Mouse (Mus musculus) gastrocnemius, postnatal 10 days (tissue): ENCODE measurements around the gene Ggta1. TPM values are rescaled to one million over a fixed set of nuclear protein-coding genes. Genes with fewer than 3 reads are reported as not detected.

Source experiments
- DNase-seq: peaks from one replicate; pipeline ENCODE4 v3.0.0; 2021; ENCODE audit warnings: mixed read lengths
- total RNA-seq, 2 experiments: library from RNA; stranded (reverse); gene quantifications; 2 replicates each; pipeline ENCODE4 v1.2.3; 2021

The Ggta1 gene
- total RNA-seq, 2 experiments from 2014 or later = 13.2 to 17.0 TPM

GRCm38 (mm10) chr2:35440480-35440879 is 22.6 kb downstream of the Ggta1 start:
- DNase-seq = no peak

DNA sequence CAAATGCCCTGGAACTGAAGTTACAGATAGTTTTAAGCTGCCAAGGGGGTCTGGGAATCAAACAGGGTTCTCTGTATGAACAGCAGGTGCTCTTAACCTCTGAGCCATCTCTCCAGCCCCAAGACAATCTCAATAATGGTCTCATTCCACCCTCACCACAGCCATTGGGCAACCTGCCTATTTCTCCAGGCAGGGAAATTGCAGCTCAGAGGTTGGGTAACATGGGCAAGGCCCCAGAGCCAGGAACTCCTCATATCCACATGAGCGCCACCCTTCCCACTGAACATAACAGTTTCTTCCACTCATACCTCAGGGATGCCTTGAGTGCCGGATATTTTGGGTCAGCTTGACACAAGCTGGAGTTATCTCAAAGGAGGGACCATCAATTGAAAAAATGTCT is 25.2 kb downstream of the Ggta1 start:
- no peak for DNase-seq

DNA sequence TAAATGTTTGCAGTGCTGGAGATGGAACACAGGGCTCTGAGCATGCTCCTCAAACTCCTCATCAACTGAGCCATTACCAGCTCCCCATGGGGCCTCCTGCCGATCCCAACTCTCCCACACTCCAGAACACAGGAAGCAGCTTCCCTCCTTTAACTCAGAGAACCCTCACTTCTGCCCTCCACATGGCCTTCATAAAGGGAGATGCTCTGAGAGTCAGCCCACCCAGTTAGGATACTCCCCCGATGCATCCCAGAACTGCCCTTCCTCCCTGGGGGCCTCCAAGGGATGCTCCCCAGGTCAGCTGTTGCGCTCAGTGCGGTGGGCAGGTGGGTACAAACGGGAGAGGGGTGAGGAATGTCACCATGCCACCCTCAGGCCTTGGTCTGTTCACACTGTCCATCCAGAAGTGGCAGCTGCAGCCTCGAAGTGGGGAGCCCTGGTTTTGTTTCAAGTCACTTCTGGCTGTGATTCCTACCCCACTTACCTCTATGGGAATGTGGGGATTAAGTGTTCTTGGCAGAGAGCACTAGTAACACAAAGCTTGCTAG is 28.4 kb downstream of the Ggta1 start:
- DNase-seq = no peak

GRCm38 (mm10) chr2:35433428-35433827 is 29.6 kb downstream of the Ggta1 start:
- no peak for DNase-seq

GRCm38 (mm10) chr2:35432472-35432871 is 30.6 kb downstream of the Ggta1 start:
- no peak for DNase-seq

DNA sequence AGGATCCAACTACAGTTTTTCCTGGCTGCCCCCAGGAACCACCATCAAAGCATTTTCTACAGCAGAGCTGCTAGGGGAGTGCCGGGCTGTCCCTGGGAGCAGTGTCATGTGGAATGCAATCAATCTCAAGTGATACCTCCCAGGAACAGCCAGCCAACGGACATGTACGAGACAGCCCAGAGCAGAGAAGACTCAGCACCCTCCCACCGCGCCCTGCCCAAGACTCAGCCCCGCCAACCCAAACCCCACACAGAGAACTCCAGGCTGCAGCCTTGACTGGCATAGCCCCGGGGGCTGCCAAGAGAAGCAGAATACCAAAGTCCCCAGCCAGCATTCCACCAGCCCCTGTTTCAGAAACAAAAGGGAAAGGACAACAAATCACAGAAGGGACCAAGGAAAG is 31.0 kb downstream of the Ggta1 start:
- peak; percentile 23 for DNase-seq

GRCm38 (mm10) chr2:35430806-35431205 is 32.2 kb downstream of the Ggta1 start:
- no peak for DNase-seq

- no peak for DNase-seq
Observed at GRCm38 (mm10) chr2:35428615-35429300, 34.3 kb downstream of the Ggta1 start.

DNA sequence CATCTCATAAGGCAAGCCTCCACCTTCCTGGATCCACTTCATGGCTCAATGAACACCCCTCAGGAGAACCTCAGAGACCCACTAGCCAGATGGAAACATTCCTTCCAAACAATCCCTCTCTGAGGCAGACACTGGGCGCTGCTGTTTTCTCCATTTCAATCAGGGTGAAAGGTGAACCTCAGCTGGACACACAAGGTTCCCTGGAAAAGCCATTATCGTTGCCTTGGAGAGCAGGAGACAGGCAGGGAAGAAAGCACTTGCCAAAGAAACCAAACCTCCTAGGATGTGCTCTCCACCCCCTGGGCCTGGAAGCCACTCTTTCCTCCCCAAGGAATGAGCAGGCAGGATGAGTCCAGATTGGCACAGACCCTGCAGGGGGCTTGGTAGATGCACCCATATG is 35.5 kb downstream of the Ggta1 start:
- no peak for DNase-seq

- DNase-seq = no peak
Observed at GRCm38 (mm10) chr2:35423711-35424339, 39.2 kb downstream of the Ggta1 start.

- DNase-seq = no peak
Observed at GRCm38 (mm10) chr2:35422384-35422783, 40.6 kb downstream of the Ggta1 start.

DNA sequence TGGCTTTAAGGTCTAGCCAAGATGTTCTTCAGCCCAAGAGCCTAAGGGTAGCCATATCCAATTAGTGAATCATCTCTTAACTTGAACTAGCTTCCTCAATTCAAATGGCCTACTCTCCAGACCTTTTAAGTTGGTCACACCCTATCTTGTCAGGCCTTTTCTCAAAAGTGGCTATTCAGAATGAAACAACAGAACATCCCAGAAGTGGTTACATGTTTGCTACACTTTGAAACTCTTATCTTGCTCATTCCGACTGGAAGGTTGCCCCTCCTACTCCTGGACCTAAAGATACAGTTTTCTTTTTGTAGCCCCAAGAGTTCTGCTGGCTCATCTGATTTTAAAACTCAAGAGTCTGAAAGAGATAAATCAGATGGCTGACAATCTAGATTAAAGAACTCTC is 42.4 kb downstream of the Ggta1 start:
- DNase-seq = no peak

DNA sequence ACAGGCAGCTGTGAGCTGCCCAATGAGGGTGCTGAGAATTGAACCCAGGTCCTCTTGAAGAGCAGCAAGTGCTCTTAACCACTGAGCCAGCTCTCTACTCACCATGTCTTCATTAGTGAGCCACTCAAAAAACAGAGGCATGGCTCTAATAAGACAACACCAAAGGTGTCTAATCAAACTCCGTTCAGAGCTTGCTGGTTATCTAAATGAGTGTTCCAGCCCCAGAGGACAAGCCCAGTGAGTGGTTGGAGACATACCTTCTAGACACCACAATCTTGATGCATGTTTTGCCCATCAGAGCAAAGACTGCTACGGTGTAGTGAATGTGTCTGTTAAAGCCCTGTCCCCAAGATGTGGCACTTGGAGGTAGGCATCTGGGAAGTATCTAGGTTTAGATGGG is 43.4 kb downstream of the Ggta1 start:
- DNase-seq = no peak

- DNase-seq = no peak
Observed at GRCm38 (mm10) chr2:35419243-35419642, 43.8 kb downstream of the Ggta1 start.

DNA sequence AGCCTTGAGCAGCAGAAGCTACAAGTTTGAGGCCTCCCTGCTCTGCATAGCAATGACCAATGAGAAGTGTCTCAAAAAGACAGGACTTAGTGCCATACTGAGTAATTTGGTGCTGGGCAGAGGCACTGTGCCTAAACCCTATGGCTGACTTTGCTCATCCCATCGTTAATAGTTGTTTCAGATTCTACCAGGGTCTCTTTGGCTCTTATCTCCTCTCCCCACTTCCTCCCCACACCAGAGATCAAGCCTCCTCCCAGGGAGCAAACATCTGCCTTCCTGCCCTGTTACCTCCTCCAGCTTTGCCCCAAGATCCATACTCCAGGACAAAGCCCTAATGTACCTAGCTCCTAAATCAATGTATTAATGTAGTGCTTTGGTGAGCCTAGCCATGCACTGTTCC is 45.8 kb downstream of the Ggta1 start:
- DNase-seq = no peak

- no peak for DNase-seq
Observed at GRCm38 (mm10) chr2:35416473-35416872, 46.6 kb downstream of the Ggta1 start.

DNA sequence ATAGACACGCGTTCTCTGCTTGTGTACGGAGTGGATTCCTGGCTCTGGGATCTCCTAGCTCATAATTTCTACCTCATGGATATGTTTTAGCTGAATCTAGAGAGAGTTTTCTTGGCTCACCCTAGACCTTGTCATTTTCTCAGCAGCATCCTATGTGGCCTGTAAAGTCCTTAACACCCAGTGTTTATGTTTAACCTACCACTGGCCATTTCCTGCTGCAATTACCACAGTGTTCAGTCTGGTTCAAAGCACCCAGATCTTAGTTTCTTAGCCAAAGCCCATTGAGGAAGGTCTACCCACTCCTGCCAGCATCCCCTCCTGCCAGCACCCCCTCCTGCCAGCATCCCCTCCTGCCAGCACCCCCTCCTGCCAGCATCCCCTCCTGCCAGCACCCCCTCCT is 50.2 kb downstream of the Ggta1 start:
- DNase-seq = no peak

- DNase-seq = no peak
Observed at GRCm38 (mm10) chr2:35412246-35412645, 50.8 kb downstream of the Ggta1 start.

DNA sequence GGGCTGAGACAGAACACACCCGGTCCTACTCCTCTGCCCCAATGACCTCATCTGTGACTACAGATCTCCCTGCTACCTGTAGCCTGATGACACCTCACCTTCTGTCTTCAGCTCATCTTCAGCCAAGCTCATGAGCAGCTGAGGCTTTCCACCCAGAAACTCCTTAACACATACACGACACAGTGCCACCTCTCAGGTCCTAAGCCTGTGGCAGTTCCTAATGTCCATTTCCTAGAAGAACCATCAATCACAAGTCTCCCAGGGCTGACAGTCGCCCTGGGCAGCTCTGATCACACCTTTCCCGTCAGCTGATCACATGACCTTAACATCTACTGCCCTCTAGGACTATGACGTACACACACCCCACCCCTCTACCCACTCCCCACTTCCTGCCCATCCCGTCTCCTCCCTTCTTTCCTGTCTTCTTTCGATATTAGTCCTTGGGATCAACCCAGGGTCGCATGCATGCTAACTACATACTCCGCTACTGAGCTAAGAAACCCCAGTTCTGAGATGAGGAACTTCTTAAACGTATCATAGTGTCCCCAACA is 51.3 kb downstream of the Ggta1 start:
- no peak for DNase-seq

DNA sequence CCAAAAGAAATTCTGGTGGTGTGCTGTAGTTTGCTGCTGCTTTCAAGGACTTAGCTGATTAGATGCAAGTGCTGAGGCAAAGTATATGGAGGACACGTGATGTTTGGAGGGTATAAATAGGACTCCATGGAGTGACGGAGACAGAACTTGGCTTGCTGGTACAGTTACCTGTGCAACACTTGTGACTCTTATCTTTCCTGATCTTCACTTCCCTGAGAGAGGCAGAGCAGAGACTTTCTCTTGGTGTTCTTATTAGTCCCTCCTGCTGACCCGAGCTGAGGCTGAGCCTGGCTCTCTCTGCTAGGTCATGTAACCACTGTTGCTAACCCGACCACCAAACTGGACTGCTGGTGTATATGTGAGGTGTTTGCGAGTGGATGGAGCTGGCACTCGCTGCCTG is 53.6 kb downstream of the Ggta1 start:
- DNase-seq = no peak

DNA sequence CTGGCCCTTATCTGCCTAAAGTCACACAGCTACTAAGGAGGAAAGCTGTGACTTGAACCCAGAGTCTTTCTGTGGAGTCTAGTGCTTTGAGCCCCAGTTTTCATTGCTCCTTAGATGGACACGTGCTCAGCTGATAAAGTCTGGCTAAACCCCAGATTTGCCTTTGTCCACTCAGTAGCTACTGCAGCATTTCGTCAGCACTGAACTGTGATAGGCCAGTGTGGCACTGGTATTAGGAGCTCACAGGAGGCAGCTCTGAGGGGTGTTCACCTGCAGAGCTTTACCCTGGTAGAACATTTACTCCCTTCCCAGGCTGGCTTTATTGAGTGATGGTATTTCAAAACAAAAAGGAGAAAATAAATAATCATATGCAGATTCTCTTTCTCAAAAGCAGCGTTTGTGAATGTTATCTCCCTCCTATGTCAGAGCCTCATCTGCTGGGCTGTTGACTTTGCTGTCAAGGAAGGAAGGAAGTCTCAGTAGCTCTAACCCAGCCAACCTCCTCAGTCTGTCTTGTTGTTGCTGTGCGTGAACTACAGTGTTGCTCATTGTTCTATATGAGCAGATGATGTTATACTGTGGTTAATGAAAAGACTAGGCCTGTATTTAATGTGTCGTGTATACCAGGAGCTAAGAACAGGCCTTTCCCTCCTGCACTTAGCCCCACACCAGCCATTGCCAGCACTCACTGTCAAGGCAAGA is 54.5 kb downstream of the Ggta1 start:
- DNase-seq = no peak

DNA sequence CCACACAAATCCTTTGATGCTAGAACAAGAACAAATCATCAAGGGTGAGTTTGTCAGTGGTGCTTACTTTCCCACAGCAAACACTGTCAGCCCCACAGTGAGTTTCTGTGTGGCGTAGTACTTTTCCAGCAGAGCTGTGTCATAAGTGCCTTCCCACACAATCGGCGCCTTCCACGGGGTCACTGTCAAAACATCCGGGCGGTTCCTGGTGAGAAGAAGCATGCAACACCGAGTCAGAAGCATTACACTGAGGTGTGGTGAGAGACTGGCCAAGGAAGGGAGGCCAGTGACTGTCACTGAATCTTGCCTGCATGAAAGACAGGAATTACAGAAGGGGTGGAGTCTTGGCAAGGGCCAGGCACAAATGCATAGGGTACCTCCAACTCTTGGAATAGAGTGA is 55.2 kb downstream of the Ggta1 start:
- no peak for DNase-seq

GRCm38 (mm10) chr2:35407266-35407665 is 55.8 kb downstream of the Ggta1 start:
- DNase-seq = no peak
